ENCODE assay signal across 9 mouse cellular contexts in genomic region chr10:59978873-59979743, GRCm38 (mm10). TPM values are rescaled to one million over a fixed set of nuclear protein-coding genes. Genes with fewer than 3 reads are reported as not detected.
DNase-seq lines count a peak whose midpoint lies in the region; ATAC-seq lines count a peak whose summit lies in the region.
"Had no signal": no experiment of that assay in that cellular context is flagged by ENCODE, and none has a peak within 500 bp of the region (broad histone marks: within the 10 kb centered on the region; RNA-seq: fewer than 3 reads in every experiment).

No protein-coding gene starts in this region.

- peak overlapping the region; percentile 28 for H3K4me3 ChIP-seq in megakaryocyte, embryonic 14.5 days (replicated peaks)
- no peak overlapping the region for H3K4me3 ChIP-seq in embryonic facial prominence, embryonic 14.5 days (ENCODE audit: low read depth, low read length)
- no peak overlapping the region for H3K4me3 ChIP-seq in heart, embryonic 13.5 days
- no peak overlapping the region for H3K4me3 ChIP-seq in kidney, embryonic 14.5 days (ENCODE audit: low read length)
- no peak overlapping the region for H3K4me3 ChIP-seq in stomach, embryonic 16.5 days (replicated peaks; ENCODE audit: low read length)

- ATAC-seq in megakaryocyte, adult 5-6 weeks (ENCODE audit: poor library complexity, severe bottlenecking) = no peak
- ATAC-seq in embryonic facial prominence, embryonic 14.5 days (ENCODE audit: low read depth) = peak; percentile 75
- ATAC-seq in heart, embryonic 13.5 days (ENCODE audit: extremely low read depth, insufficient number of reproducible peaks, low FRiP score, low TSS enrichment) = peak; percentile 34; the same call in 1 of the 2 replicates
- peak; percentile 25; the same call in 1 of the 2 replicates for ATAC-seq in kidney, embryonic 14.5 days (ENCODE audit: low FRiP score, low TSS enrichment)
- peak; percentile 81 for ATAC-seq in stomach, embryonic 16.5 days (ENCODE audit: insufficient read depth, low FRiP score)

- H3K27me3 ChIP-seq in megakaryocyte, embryonic 14.5 days (replicated peaks) = no peaks in the 10 kb centered on the region
- H3K27me3 ChIP-seq in embryonic facial prominence, embryonic 14.5 days (replicated peaks; ENCODE audit: control insufficient read depth, insufficient read depth, low read length) = no peaks in the 10 kb centered on the region
- no peaks in the 10 kb centered on the region for H3K27me3 ChIP-seq in heart, embryonic 13.5 days (replicated peaks)
- no peaks in the 10 kb centered on the region for H3K27me3 ChIP-seq in kidney, embryonic 14.5 days (ENCODE audit: control insufficient read depth, insufficient read depth, low read length)
- H3K27me3 ChIP-seq in stomach, embryonic 16.5 days (ENCODE audit: control insufficient read depth, insufficient read depth, low read length) = no peaks in the 10 kb centered on the region

- peak overlapping the region; percentile 23; the same call in 1 of the 2 replicates for H3K9ac ChIP-seq in embryonic facial prominence, embryonic 14.5 days (ENCODE audit: low read depth, low read length)
- H3K9ac ChIP-seq in heart, embryonic 13.5 days = peak overlapping the region; percentile 33
- 0 out of 2 replicates have a peak overlapping the region, but pooled peaks have one; percentile 18 for H3K9ac ChIP-seq in kidney, embryonic 14.5 days (ENCODE audit: low read depth, low read length)
- H3K9ac ChIP-seq in stomach, embryonic 16.5 days (ENCODE audit: low read length) = peak overlapping the region; percentile 57

- WGBS in embryonic facial prominence, embryonic 14.5 days = 31% methylated on average over 11 of the region's 11 CpGs
- 32% methylated on average over 11 of the region's 11 CpGs for WGBS in heart, embryonic 13.5 days
- 36% methylated on average over 11 of the region's 11 CpGs for WGBS in kidney, embryonic 14.5 days
- 22% methylated on average over 11 of the region's 11 CpGs for WGBS in stomach, embryonic 16.5 days

- peak overlapping the region; percentile 83 for H3K27ac ChIP-seq in embryonic facial prominence, embryonic 14.5 days (replicated peaks; ENCODE audit: low read depth, low read length)
- peak overlapping the region; percentile 78 for H3K27ac ChIP-seq in heart, embryonic 13.5 days (replicated peaks)
- peak overlapping the region; percentile 60; the same call in 1 of the 2 replicates for H3K27ac ChIP-seq in kidney, embryonic 14.5 days (ENCODE audit: low read depth, low read length)
- peak overlapping the region; percentile 82 for H3K27ac ChIP-seq in stomach, embryonic 16.5 days (ENCODE audit: low read length)

- peak overlapping the region; percentile 5; the same call in 1 of the 2 replicates for H3K4me2 ChIP-seq in embryonic facial prominence, embryonic 14.5 days (ENCODE audit: low read depth, low read length)
- no peak overlapping the region for H3K4me2 ChIP-seq in heart, embryonic 13.5 days
- no peak overlapping the region for H3K4me2 ChIP-seq in kidney, embryonic 14.5 days (replicated peaks; ENCODE audit: low read depth, low read length)
- peak overlapping the region; percentile 28 for H3K4me2 ChIP-seq in stomach, embryonic 16.5 days (ENCODE audit: low read depth, low read length)

- H3K4me1 ChIP-seq in megakaryocyte, embryonic 14.5 days = peaks cover 92% of the 10 kb centered on the region
- peaks cover 30% of the 10 kb centered on the region for H3K4me1 ChIP-seq in embryonic facial prominence, embryonic 14.5 days (ENCODE audit: control insufficient read depth, insufficient read depth, low read length)
- H3K4me1 ChIP-seq in heart, embryonic 13.5 days = peaks cover 75% of the 10 kb centered on the region
- H3K4me1 ChIP-seq in kidney, embryonic 14.5 days (ENCODE audit: control insufficient read depth, insufficient read depth, low read length) = peaks cover 25% of the 10 kb centered on the region
- peaks cover 30% of the 10 kb centered on the region for H3K4me1 ChIP-seq in stomach, embryonic 16.5 days (ENCODE audit: control insufficient read depth, insufficient read depth, low read length)

- peak; percentile 96 for DNase-seq in embryonic facial prominence, embryonic 14.5 days (ENCODE audit: low spot score)
- DNase-seq in lung, postnatal 36 days = peak; percentile 98
- no peak for DNase-seq in layer of hippocampus, adult 9-10 months (ENCODE audit: low spot score)

- no peaks in the 10 kb centered on the region for H3K9me3 ChIP-seq in megakaryocyte, embryonic 14.5 days
- H3K9me3 ChIP-seq in embryonic facial prominence, embryonic 14.5 days (ENCODE audit: control insufficient read depth, low read length) = no peaks in the 10 kb centered on the region
- no peaks in the 10 kb centered on the region for H3K9me3 ChIP-seq in heart, embryonic 13.5 days
- H3K9me3 ChIP-seq in kidney, embryonic 14.5 days (ENCODE audit: control insufficient read depth, low read length) = no peaks in the 10 kb centered on the region
- no peaks in the 10 kb centered on the region for H3K9me3 ChIP-seq in stomach, embryonic 16.5 days (replicated peaks; ENCODE audit: control insufficient read depth, low read length)
- H3K9me3 ChIP-seq: G1E had no signal

- H3K36me3 ChIP-seq in megakaryocyte, embryonic 14.5 days (replicated peaks; ENCODE audit: low read length) = peaks cover 8% of the 10 kb centered on the region
- H3K36me3 ChIP-seq in embryonic facial prominence, embryonic 14.5 days (ENCODE audit: control insufficient read depth, insufficient read depth, low read length) = 0 out of 2 replicates have a peak, but pooled peaks cover 1% of the 10 kb centered on the region
- H3K36me3 ChIP-seq in heart, embryonic 13.5 days = 0 out of 2 replicates have a peak, but pooled peaks cover 3% of the 10 kb centered on the region
- H3K36me3 ChIP-seq in kidney, embryonic 14.5 days (ENCODE audit: control insufficient read depth, insufficient read depth, low read length) = no peaks in the 10 kb centered on the region
- H3K36me3 ChIP-seq in stomach, embryonic 16.5 days (ENCODE audit: control insufficient read depth, insufficient read depth, low read length) = no peaks in the 10 kb centered on the region

RNA-seq across cellular contexts. Expression of gene Ascc1, which starts 23.5 kb away (rescaled TPM):
- polyA plus RNA-seq in megakaryocyte, embryonic 14.5 days (2012; ENCODE audit: insufficient read depth, low replicate concordance) = 126 and 233 TPM in 2 replicates
- 25.7 and 29.9 TPM in 2 replicates for total RNA-seq in megakaryocyte, adult 5-6 weeks (2015)
- total RNA-seq in megakaryocyte, adult 5-6 weeks (2017) = 24.3 and 27.0 TPM in 2 replicates
- 36.5 and 37.8 TPM in 2 replicates for polyA plus RNA-seq in embryonic facial prominence, embryonic 14.5 days (2014; fragmentation: Nextera tagmentation; extraction: Ambion mirVana)
- 33.8 and 37.9 TPM in 2 replicates for polyA plus RNA-seq in heart, embryonic 13.5 days (2015; fragmentation: Nextera tagmentation; extraction: Ambion mirVana)
- 45.8 and 47.4 TPM in 2 replicates for polyA plus RNA-seq in kidney, embryonic 14.5 days (2014; fragmentation: Nextera tagmentation; extraction: Ambion mirVana)
- 45.2 and 46.2 TPM in 2 replicates for polyA plus RNA-seq in stomach, embryonic 16.5 days (2015; fragmentation: Nextera tagmentation; extraction: Ambion mirVana)

RNA-seq across cellular contexts. Expression of gene Anapc16, which starts 23.8 kb away (rescaled TPM):
- polyA plus RNA-seq in megakaryocyte, embryonic 14.5 days (2012; ENCODE audit: insufficient read depth, low replicate concordance) = 73.7 and 169 TPM in 2 replicates
- 45.9 and 57.2 TPM in 2 replicates for total RNA-seq in megakaryocyte, adult 5-6 weeks (2015)
- 35.2 and 39.4 TPM in 2 replicates for total RNA-seq in megakaryocyte, adult 5-6 weeks (2017)
- 96.2 and 101 TPM in 2 replicates for polyA plus RNA-seq in embryonic facial prominence, embryonic 14.5 days (2014; fragmentation: Nextera tagmentation; extraction: Ambion mirVana)
- polyA plus RNA-seq in heart, embryonic 13.5 days (2015; fragmentation: Nextera tagmentation; extraction: Ambion mirVana) = 84.7 and 93.3 TPM in 2 replicates
- 106 and 108 TPM in 2 replicates for polyA plus RNA-seq in kidney, embryonic 14.5 days (2014; fragmentation: Nextera tagmentation; extraction: Ambion mirVana)
- polyA plus RNA-seq in stomach, embryonic 16.5 days (2015; fragmentation: Nextera tagmentation; extraction: Ambion mirVana) = 75.6 and 90.7 TPM in 2 replicates

RNA-seq across cellular contexts. Expression of gene Ddit4, which starts 27.5 kb away (rescaled TPM):
- polyA plus RNA-seq in megakaryocyte, embryonic 14.5 days (2012; ENCODE audit: insufficient read depth, low replicate concordance) = 33.2 and 44.6 TPM in 2 replicates
- total RNA-seq in megakaryocyte, adult 5-6 weeks (2015) = 2.2 and 2.4 TPM in 2 replicates
- total RNA-seq in megakaryocyte, adult 5-6 weeks (2017) = 0.94 and 1.2 TPM in 2 replicates
- polyA plus RNA-seq in embryonic facial prominence, embryonic 14.5 days (2014; fragmentation: Nextera tagmentation; extraction: Ambion mirVana) = 8.7 and 9.2 TPM in 2 replicates
- 19.7 and 24.5 TPM in 2 replicates for polyA plus RNA-seq in heart, embryonic 13.5 days (2015; fragmentation: Nextera tagmentation; extraction: Ambion mirVana)
- polyA plus RNA-seq in kidney, embryonic 14.5 days (2014; fragmentation: Nextera tagmentation; extraction: Ambion mirVana) = 1.8 and 2.9 TPM in 2 replicates
- polyA plus RNA-seq in stomach, embryonic 16.5 days (2015; fragmentation: Nextera tagmentation; extraction: Ambion mirVana) = 30.4 and 34.8 TPM in 2 replicates

Comparison
In these comparisons a context has a peak if more than half of its experiments do, and no peak if none do; other contexts are left out.
1. H3K4me2 ChIP-seq: peak in embryonic facial prominence, embryonic 14.5 days (single experiment) and stomach, embryonic 16.5 days (single experiment); none in heart, embryonic 13.5 days (single experiment) and kidney, embryonic 14.5 days (single experiment).
2. Peak in every context shown above with its lines, with median percentiles within 50 percentile points of each other: H3K27ac ChIP-seq and H3K9ac ChIP-seq.